Mouse (Mus musculus): Measurements from ENCODE around the gene Dgkq. TPM values are rescaled to one million over a fixed set of nuclear protein-coding genes. Genes with fewer than 3 reads are reported as not detected.

The Dgkq gene
- polyA plus RNA-seq, 2 experiments: 1.9 to 4.7 TPM

DNA sequence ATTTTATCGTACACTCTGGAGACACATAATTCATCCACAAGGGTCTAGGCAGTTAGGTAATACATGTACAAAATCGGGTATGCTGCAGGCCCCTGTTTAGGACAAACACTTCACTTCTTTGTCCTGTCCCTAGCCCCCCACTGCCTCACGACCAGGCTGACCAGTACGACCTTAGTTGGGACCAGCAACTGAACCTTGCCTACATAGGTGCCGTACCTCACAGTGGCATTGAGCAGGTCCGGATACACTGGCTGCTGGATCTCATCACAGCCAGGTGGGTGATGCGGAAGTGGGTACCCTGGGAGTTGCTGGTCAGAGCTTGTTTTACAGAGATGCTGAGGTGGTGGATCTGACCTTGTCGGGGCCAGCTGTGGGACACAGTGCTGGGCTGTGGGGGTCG lies 514 bp upstream of the Dgkq start:
- peak overlapping the region; percentile 62 for H3K27ac ChIP-seq
- peaks cover 9 to 28% of the 10 kb centered on the region in 2 experiments for H3K4me1 ChIP-seq (replicated peaks; ENCODE audit: control insufficient read depth in 2 of 2, insufficient read depth in 2 of 2, low read length in 1 of 2)
- H3K9me3 ChIP-seq (ENCODE audit: control insufficient read depth, low read length): no peaks in the 10 kb centered on the region
- no peak for DNase-seq (ENCODE audit: low read depth in 3 of 3, low spot score in 3 of 3)
- no peak for ATAC-seq (ENCODE audit: insufficient read depth)
- no peak overlapping the region; the same call in 1 of the 2 replicates for H3K9ac ChIP-seq (replicated peaks)
- peak overlapping the region; percentile 63 to 82; a peak in 3 of 4 replicates for H3K4me3 ChIP-seq (ENCODE audit: insufficient read depth in 1 of 2, low read depth in 2 of 2, low read length in 2 of 2)
- 66% methylated on average over 9 of the region's 9 CpGs for WGBS (ENCODE audit: insufficient replicate concordance)
- no peaks in the 10 kb centered on the region for H3K27me3 ChIP-seq (ENCODE audit: control insufficient read depth, insufficient read depth, low read length)
- peak overlapping the region; percentile 90 for H3K4me2 ChIP-seq (ENCODE audit: low read depth)
- TF ChIP-seq CTCF (IDR thresholded peaks at IDR 0.05; ENCODE audit: low read depth) (no peak), EP300 (IDR thresholded peaks at IDR 0.05; ENCODE audit: low read depth) (no peak)
- peaks cover 19% of the 10 kb centered on the region for H3K36me3 ChIP-seq (replicated peaks; ENCODE audit: control insufficient read depth, insufficient read depth, low read depth)

DNA sequence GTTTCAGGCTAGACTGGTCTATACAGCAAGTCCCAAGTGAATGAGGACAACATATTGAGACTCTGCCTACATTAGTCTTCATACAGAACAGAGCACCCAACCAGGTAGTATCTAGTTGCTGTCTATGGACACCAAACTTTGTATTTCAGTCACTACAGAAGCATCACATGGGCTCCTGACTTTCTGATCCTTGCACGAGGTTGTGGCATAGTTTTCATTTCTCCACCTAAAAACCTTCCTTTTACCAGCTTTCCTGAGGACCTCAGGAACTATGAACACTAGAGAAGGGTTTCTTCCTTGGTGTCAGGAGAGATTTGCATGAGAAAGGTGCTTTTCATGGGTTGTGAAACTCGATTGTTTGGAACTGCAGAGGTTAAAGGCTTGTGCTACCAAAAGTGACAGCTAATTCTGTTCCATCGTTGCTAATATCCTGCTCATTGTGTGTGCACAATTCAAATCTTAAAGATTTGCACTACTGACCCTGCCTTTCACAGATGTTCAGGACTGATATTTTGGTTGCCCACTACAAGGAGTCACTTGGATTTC lies 1.0 kb downstream of the Dgkq start:
- no peak for TF ChIP-seq CTCF (IDR thresholded peaks at IDR 0.05; ENCODE audit: low read depth)
- no peak for TF ChIP-seq EP300 (IDR thresholded peaks at IDR 0.05; ENCODE audit: low read depth)
- no peak overlapping the region for H3K27ac ChIP-seq
- H3K27me3 ChIP-seq (ENCODE audit: control insufficient read depth, insufficient read depth, low read length): no peaks in the 10 kb centered on the region
- H3K9me3 ChIP-seq (ENCODE audit: control insufficient read depth, low read length): no peaks in the 10 kb centered on the region
- H3K9ac ChIP-seq (replicated peaks): peak overlapping the region; percentile 84
- H3K4me1 ChIP-seq (replicated peaks; ENCODE audit: control insufficient read depth in 2 of 2, insufficient read depth in 2 of 2, low read length in 1 of 2): peaks cover 4 to 15% of the 10 kb centered on the region in 2 experiments
- peaks cover 14% of the 10 kb centered on the region for H3K36me3 ChIP-seq (replicated peaks; ENCODE audit: control insufficient read depth, insufficient read depth, low read depth)
- ATAC-seq (ENCODE audit: insufficient read depth) (no peak), DNase-seq (ENCODE audit: low read depth in 3 of 3, low spot score in 3 of 3) (no peak)
- H3K4me2 ChIP-seq (ENCODE audit: low read depth): peak overlapping the region; percentile 90
- WGBS (ENCODE audit: insufficient replicate concordance): 12% methylated on average over 3 of the region's 3 CpGs
- H3K4me3 ChIP-seq (ENCODE audit: insufficient read depth in 1 of 2, low read depth in 2 of 2, low read length in 2 of 2): peak overlapping the region; percentile 63 to 82

DNA sequence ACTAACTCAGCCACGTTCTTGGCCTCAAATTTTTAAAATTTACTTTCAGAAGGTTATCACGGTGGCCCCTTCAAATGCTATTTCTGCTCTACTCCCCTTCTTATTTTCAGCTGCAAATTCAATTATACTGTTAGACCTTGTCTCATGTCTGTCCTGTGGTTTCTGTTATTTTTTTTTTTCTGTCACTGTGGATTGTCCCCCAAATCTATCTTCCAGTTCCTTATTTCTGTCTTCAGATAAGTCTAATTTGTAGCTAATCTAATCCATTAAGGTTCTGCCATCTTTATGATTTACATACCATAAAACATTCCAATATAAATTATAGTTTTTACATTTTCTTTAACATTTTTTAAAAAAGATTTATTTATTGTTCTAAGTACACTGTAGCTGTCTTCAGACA lies 2.1 kb downstream of the Dgkq start:
- no peak overlapping the region for H3K9ac ChIP-seq (replicated peaks)
- DNase-seq (ENCODE audit: low read depth in 3 of 3, low spot score in 3 of 3) (no peak), ATAC-seq (ENCODE audit: insufficient read depth) (no peak)
- H3K9me3 ChIP-seq (ENCODE audit: control insufficient read depth, low read length): no peaks in the 10 kb centered on the region
- TF ChIP-seq EP300 (IDR thresholded peaks at IDR 0.05; ENCODE audit: low read depth): no peak
- no peak for TF ChIP-seq CTCF (IDR thresholded peaks at IDR 0.05; ENCODE audit: low read depth)
- H3K36me3 ChIP-seq (replicated peaks; ENCODE audit: control insufficient read depth, insufficient read depth, low read depth): peaks cover 10% of the 10 kb centered on the region
- peaks cover 4 to 13% of the 10 kb centered on the region in 2 experiments for H3K4me1 ChIP-seq (replicated peaks; ENCODE audit: control insufficient read depth in 2 of 2, insufficient read depth in 2 of 2, low read length in 1 of 2)
- H3K4me3 ChIP-seq (ENCODE audit: insufficient read depth in 1 of 2, low read depth in 2 of 2, low read length in 2 of 2): no peak overlapping the region
- H3K27me3 ChIP-seq (ENCODE audit: control insufficient read depth, insufficient read depth, low read length): peaks cover 2% of the 10 kb centered on the region; the same call in 1 of the 2 replicates
- H3K27ac ChIP-seq: no peak overlapping the region
- no peak overlapping the region for H3K4me2 ChIP-seq (ENCODE audit: low read depth)
- WGBS (ENCODE audit: insufficient replicate concordance): 80% methylated on average over 2 of the region's 2 CpGs

DNA sequence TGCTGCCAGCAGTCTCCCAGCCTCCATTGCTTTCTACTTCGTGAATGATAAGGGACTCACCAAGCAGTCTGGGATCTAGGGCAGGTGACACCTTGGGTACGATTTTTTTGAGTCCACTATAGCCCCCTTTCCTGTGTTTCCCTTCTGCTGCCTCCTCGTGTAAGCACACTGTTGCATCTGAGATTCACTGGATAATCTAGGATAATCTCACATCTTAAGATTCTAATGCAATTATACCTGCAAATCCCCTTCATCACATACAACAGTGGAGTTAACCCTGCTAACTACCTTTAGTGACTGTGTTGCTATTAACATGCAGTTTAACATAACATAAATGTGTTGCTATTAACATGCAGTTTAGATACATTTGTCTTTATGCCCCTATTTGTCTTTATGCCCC lies 4.4 kb downstream of the Dgkq start:
- TF ChIP-seq EP300 (IDR thresholded peaks at IDR 0.05; ENCODE audit: low read depth) (no peak), CTCF (IDR thresholded peaks at IDR 0.05; ENCODE audit: low read depth) (no peak)
- Histone ChIP-seq H3K4me1 (replicated peaks; ENCODE audit: control insufficient read depth in 2 of 2, insufficient read depth in 2 of 2, low read length in 1 of 2) (peaks cover 4 to 16% of the 10 kb centered on the region in 2 experiments), H3K9me3 (ENCODE audit: control insufficient read depth, low read length) (no peaks in the 10 kb centered on the region), H3K4me2 (ENCODE audit: low read depth) (no peak overlapping the region), H3K4me3 (ENCODE audit: insufficient read depth in 1 of 2, low read depth in 2 of 2, low read length in 2 of 2) (no peak overlapping the region), H3K9ac (replicated peaks) (no peak overlapping the region), H3K27me3 (ENCODE audit: control insufficient read depth, insufficient read depth, low read length) (peaks cover 2% of the 10 kb centered on the region; the same call in 1 of the 2 replicates), H3K27ac (no peak overlapping the region), H3K36me3 (replicated peaks; ENCODE audit: control insufficient read depth, insufficient read depth, low read depth) (no peaks in the 10 kb centered on the region)
- 25% methylated on average over 3 of the region's 3 CpGs for WGBS (ENCODE audit: insufficient replicate concordance)
- DNase-seq (ENCODE audit: low read depth in 3 of 3, low spot score in 3 of 3) (no peak), ATAC-seq (ENCODE audit: insufficient read depth) (no peak)

DNA sequence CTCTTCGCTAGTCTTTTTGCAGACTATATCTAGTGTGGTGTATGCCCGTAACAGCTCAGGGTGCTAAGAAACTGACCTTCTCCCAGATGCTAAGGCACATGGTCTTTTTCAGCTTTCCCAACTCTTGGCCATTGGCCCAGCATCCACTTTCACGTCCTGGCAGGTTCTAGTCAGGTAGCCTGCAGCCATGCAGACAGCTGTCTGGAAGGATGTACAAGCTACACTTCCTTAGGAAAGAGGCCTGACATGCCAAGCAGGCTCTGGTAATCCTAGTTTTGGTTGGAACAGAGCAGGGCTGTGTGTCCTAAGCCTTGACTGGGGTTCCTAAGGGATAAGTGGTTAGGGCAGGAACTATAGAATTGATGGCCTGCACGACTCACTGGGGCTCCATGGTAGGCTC lies 6.7 kb downstream of the Dgkq start:
- no peaks in the 10 kb centered on the region for H3K9me3 ChIP-seq (ENCODE audit: control insufficient read depth, low read length)
- peaks cover 2% of the 10 kb centered on the region; the same call in 1 of the 2 replicates for H3K27me3 ChIP-seq (ENCODE audit: control insufficient read depth, insufficient read depth, low read length)
- DNase-seq (ENCODE audit: low read depth in 3 of 3, low spot score in 3 of 3) (no peak), ATAC-seq (ENCODE audit: insufficient read depth) (no peak)
- WGBS (ENCODE audit: insufficient replicate concordance): 65% methylated on average over 4 of the region's 4 CpGs
- TF ChIP-seq CTCF (IDR thresholded peaks at IDR 0.05; ENCODE audit: low read depth): no peak
- TF ChIP-seq EP300 (IDR thresholded peaks at IDR 0.05; ENCODE audit: low read depth): no peak
- no peak overlapping the region for H3K4me2 ChIP-seq (ENCODE audit: low read depth)
- no peak overlapping the region for H3K27ac ChIP-seq
- H3K4me3 ChIP-seq (ENCODE audit: insufficient read depth in 1 of 2, low read depth in 2 of 2, low read length in 2 of 2): no peak overlapping the region
- H3K9ac ChIP-seq (replicated peaks): no peak overlapping the region
- peaks cover 0 to 12% of the 10 kb centered on the region in 2 experiments; a peak in 3 of 4 replicates for H3K4me1 ChIP-seq (replicated peaks; ENCODE audit: control insufficient read depth in 2 of 2, insufficient read depth in 2 of 2, low read length in 1 of 2)
- H3K36me3 ChIP-seq (replicated peaks; ENCODE audit: control insufficient read depth, insufficient read depth, low read depth): no peaks in the 10 kb centered on the region
